Mouse (Mus musculus) hindbrain, embryonic 16.5 days (tissue): Measurements from ENCODE around the gene Cytip. TPM values are rescaled to one million over a fixed set of nuclear protein-coding genes. Genes with fewer than 3 reads are reported as not detected.
"Not testable (repeated sequence)": the region's sequence is repeated elsewhere in the genome, so short reads cannot be mapped to it uniquely, and the experiment has no call there.

Experiments
- ATAC-seq: fragments of 200-750 bp; cut with Nextera tagmentation; 2 replicates; pipeline ENCODE4 v1.8.0; 2017; ENCODE audit warnings: moderate TSS enrichment, moderate library complexity
- H3K27ac ChIP-seq: fragments of 300-500 bp; sonication (generic); 2 replicates; pipeline ENCODE4 v1.5.1; 2014; ENCODE audit warnings: low read depth, mild to moderate bottlenecking, control low read depth, low read length, moderate library complexity
- H3K27me3 ChIP-seq: fragments of 300-500 bp; sonication (generic); replicated peaks from 2 replicates; pipeline ENCODE4 v1.6.1; 2014; ENCODE audit warnings: low read length; ENCODE audit not compliant: control insufficient read depth, insufficient read depth
- H3K36me3 ChIP-seq: fragments of 300-500 bp; sonication (generic); 2 replicates; pipeline ENCODE4 v1.6.1; 2014; ENCODE audit warnings: mild to moderate bottlenecking, low read length, moderate library complexity, mixed read lengths; ENCODE audit not compliant: control insufficient read depth, insufficient read depth
- H3K4me1 ChIP-seq: fragments of 300-500 bp; sonication (generic); 2 replicates; pipeline ENCODE4 v1.6.1; 2014; ENCODE audit warnings: low read depth, low read length; ENCODE audit not compliant: control insufficient read depth, insufficient read depth
- H3K4me2 ChIP-seq: fragments of 300-500 bp; sonication (generic); 2 replicates; pipeline ENCODE4 v1.6.1; 2014; ENCODE audit warnings: mild to moderate bottlenecking, low read length, control low read depth, moderate library complexity
- H3K4me3 ChIP-seq: fragments of 300-500 bp; sonication (generic); 2 replicates; pipeline ENCODE4 v1.5.1; 2014; ENCODE audit warnings: mild to moderate bottlenecking, low read length, control low read depth, moderate library complexity
- H3K9ac ChIP-seq: fragments of 300-500 bp; sonication (generic); 2 replicates; pipeline ENCODE4 v1.6.1; 2014; ENCODE audit warnings: low read depth, mild to moderate bottlenecking, control low read depth, low read length, moderate library complexity
- H3K9me3 ChIP-seq: fragments of 300-500 bp; sonication (generic); 2 replicates; pipeline ENCODE4 v1.6.1; 2014; ENCODE audit warnings: mild to moderate bottlenecking, low read length, moderate library complexity; ENCODE audit not compliant: control insufficient read depth
- WGBS: fragments of 180-500 bp; shearing (Covaris S2); extraction: QIAGEN DNeasy Blood & Tissue Kit; methylation state at CpG from one replicate; pipeline ENCODE4 v1.1.7; 2014; 5-methylcytosine and 5-hydroxymethylcytosine counted together
- polyA plus RNA-seq: library from polyadenylated mRNA; unstranded; fragments of >200 nt; fragmentation: Nextera tagmentation; extraction: Ambion mirVana; gene quantifications from 2 replicates; pipeline ENCODE4 v1.2.1, GENCODE M21; 2015

Cytip gene
- polyA plus RNA-seq, 1 experiment from 2014 or later: 0.11 TPM

DNA sequence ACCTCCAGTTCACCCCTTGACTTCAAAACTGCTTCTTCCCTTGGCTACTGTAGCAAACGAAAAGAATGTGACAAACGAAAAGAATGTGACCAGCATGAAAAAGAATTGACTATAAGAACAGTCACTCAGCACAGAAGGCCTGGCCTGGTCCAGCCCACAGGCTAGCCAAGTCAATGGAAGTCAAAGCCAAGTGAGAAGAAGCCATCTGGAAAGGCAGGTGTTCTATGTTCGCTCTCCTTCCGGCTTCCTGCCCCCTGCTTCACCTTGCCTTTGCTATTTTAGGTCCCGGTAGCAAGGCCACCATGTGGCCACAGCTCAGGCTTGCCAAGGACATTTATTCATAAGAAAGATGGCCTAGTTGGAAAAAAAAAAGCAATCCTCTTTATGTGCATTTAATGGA is 56.7 kb downstream of the Cytip start:
- no peak overlapping the region for H3K4me2 ChIP-seq
- 88% methylated on average over 5 of the region's 5 CpGs for WGBS

DNA sequence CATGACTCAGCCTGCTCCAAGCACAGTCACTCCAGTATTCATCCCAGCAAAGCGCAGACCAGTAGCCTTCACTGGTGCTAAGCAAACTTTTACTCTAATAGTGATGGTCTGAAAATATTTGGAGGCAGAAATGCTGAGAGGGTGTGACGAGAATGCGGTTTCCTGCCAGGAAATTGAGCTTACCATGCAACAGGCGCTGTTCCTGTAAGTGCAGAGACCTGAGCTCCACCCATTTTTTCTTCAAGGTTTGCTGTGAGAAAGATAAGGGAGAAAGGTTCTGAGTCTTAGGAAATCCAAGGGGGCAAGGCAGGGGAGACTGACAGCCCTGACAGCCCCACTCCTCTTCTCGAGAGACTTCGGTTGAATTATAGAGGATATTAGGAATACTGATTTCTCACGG is 57.7 kb downstream of the Cytip start:
- no peak overlapping the region for H3K4me2 ChIP-seq
- H3K9me3 ChIP-seq: no peaks in the 10 kb centered on the region
- H3K4me3 ChIP-seq: no peak overlapping the region
- H3K4me1 ChIP-seq: no peaks in the 10 kb centered on the region
- ATAC-seq: no peak
- H3K27me3 ChIP-seq: no peaks in the 10 kb centered on the region
- H3K36me3 ChIP-seq: no peaks in the 10 kb centered on the region
- H3K27ac ChIP-seq: no peak overlapping the region
- H3K9ac ChIP-seq: no peak overlapping the region
- 93% methylated on average over 7 of the region's 7 CpGs for WGBS

More for the DNA sequence above, 56.7 kb downstream of the Cytip start:
- Histone ChIP-seq H3K9me3 (no peaks in the 10 kb centered on the region), H3K4me1 (no peaks in the 10 kb centered on the region), H3K9ac (no peak overlapping the region), H3K4me3 (no peak overlapping the region), H3K36me3 (no peaks in the 10 kb centered on the region), H3K27ac (no peak overlapping the region), H3K27me3 (no peaks in the 10 kb centered on the region)
- no peak for ATAC-seq

DNA sequence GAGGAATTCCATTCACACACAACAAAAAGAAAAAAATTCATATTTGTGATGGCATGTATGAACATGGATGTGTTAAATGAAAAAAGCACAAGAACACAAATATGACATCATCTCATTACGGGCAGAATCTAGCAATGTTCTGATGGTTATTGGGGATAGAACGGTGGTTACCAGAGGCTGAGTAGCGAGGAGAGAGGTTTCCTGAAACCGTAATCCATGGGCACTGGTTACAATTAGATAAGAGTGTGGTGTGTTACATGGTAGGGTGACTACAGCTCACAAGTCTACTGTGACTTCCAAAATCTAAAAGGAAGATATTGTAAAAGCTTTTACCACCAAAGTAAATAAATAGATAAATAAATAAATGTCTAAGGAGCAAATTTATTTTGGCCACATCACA is 58.8 kb downstream of the Cytip start:
- WGBS: 98% methylated on average over 4 of the region's 4 CpGs
- Histone ChIP-seq H3K4me3 (no peak overlapping the region), H3K4me2 (no peak overlapping the region), H3K9me3 (no peaks in the 10 kb centered on the region), H3K27me3 (no peaks in the 10 kb centered on the region), H3K36me3 (no peaks in the 10 kb centered on the region), H3K4me1 (no peaks in the 10 kb centered on the region), H3K27ac (no peak overlapping the region), H3K9ac (no peak overlapping the region)
- ATAC-seq: no peak

DNA sequence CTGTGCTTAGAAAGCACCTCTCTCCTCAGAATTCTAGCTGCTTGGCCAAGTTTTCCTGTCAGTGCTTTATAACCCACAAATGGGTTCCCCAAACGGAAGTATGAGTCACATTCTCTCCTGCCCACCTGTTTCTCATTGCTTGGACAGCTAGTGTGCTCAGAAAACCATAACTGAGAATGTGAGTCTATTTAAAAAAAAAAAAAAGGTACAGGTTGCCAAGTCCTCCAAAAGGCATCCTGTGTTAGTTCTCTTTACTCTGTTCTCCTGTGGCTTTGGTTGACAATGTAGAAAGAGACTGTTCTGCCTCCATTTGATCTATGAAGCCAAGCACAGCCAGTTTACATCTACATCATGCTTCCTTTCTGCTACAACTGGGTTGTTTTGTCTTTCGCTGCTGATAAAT is 60.3 kb downstream of the Cytip start:
- H3K4me1 ChIP-seq: no peaks in the 10 kb centered on the region

DNA sequence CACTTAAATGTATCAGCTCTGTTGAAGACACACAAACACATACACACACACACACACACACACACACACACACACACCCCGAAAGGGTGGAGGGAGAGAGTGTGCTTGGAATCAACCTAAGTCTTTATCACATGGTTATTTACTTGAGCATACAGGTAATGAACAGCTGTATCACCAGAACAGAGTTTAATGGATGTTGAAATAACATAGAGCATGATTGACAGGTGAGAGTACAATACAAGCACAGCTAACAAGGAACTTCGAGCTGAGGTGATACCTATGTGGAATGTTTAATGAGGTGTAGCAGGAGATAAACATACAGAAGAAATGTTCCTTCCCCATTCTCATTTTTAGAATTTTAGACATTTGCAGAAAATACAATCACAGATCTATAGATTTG is 62.7 kb downstream of the Cytip start:
- Histone ChIP-seq H3K36me3 (no peaks in the 10 kb centered on the region), H3K27ac (no peak overlapping the region), H3K4me2 (no peak overlapping the region), H3K4me1 (no peaks in the 10 kb centered on the region), H3K9ac (no peak overlapping the region), H3K4me3 (no peak overlapping the region), H3K9me3 (no peaks in the 10 kb centered on the region), H3K27me3 (no peaks in the 10 kb centered on the region)
- 76% methylated on average over 2 of the region's 2 CpGs for WGBS
- no peak for ATAC-seq

More for the DNA sequence above, 60.3 kb downstream of the Cytip start:
- H3K27ac ChIP-seq: no peak overlapping the region
- H3K4me2 ChIP-seq: no peak overlapping the region
- no peak overlapping the region for H3K9ac ChIP-seq
- H3K9me3 ChIP-seq: no peaks in the 10 kb centered on the region
- 79% methylated on average over 2 of the region's 2 CpGs for WGBS
- H3K36me3 ChIP-seq: no peaks in the 10 kb centered on the region
- no peaks in the 10 kb centered on the region for H3K27me3 ChIP-seq
- no peak overlapping the region for H3K4me3 ChIP-seq
- ATAC-seq: no peak

DNA sequence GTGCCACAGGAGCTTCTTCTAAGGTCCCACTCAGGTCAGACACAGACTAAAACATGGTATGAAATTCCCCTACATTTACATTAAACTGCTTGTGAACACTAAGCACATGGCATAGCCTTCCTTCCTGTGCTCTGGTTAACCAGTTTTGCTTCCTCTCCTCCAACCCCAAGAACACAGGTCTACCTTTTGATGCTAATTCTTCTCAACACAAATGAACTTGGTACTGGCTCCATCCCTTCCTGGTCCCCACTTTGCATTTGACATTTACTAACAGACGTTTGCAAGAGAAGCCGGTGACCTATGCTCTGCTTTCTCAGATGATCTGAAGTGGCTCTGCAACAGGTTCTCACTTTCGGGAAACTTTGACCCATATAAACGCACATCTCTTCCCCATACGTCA is 65.4 kb downstream of the Cytip start:
- Histone ChIP-seq H3K27ac (no peak overlapping the region), H3K4me1 (no peaks in the 10 kb centered on the region), H3K9me3 (no peaks in the 10 kb centered on the region), H3K27me3 (no peaks in the 10 kb centered on the region), H3K4me2 (no peak overlapping the region), H3K4me3 (no peak overlapping the region), H3K9ac (no peak overlapping the region), H3K36me3 (no peaks in the 10 kb centered on the region)
- 88% methylated on average over 5 of the region's 5 CpGs for WGBS
- no peak for ATAC-seq

DNA sequence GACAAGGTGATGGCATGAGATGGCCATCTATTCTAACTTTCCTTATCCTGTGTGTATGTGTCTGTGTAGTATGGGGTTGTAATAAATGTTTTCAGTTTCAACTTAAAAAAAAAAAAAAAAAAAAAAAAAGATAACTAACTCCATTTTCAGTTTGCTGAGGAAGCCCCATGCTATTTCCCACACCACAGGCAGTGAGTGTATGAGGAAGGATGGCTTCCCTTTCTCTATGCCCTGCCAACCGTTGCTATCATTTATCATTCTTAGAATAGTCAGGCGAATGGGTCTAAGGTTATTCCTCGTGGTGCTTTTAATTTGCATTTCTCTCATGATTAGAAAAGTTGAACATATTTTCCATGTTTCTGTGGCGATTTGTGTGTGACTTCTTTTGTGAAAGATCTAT is 84.2 kb downstream of the Cytip start:
- Histone ChIP-seq H3K9me3 (no peaks in the 10 kb centered on the region), H3K27ac (no peak overlapping the region), H3K36me3 (no peaks in the 10 kb centered on the region), H3K4me1 (no peaks in the 10 kb centered on the region), H3K9ac (no peak overlapping the region), H3K27me3 (no peaks in the 10 kb centered on the region), H3K4me2 (no peak overlapping the region), H3K4me3 (no peak overlapping the region)
- 57% methylated on average over 4 of the region's 4 CpGs for WGBS
- ATAC-seq: no peak

DNA sequence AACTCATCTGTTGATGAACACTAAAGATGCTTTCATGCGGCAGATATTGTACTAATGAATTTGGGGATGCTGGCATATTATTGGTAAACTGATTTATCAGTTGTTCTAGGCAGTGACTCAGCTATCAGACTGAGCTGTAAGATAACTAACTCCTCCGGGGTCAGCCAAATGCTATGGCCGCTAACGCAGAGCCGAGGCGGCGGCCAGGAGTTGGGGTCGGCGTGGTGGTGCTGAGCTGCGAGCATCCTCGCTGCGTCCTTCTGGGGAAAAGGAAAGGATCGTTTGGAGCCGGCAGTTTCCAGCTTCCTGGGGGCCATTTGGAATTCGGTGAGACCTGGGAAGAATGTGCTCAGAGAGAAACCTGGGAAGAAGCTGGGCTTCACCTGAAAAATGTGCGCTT is 87.4 kb downstream of the Cytip start:
- not testable (repeated sequence) for H3K27me3 ChIP-seq, ATAC-seq, H3K4me1 ChIP-seq, H3K9ac ChIP-seq, H3K4me3 ChIP-seq, H3K4me2 ChIP-seq, H3K9me3 ChIP-seq, H3K36me3 ChIP-seq, H3K27ac ChIP-seq
- 92% methylated on average over 11 of the region's 16 CpGs for WGBS

DNA sequence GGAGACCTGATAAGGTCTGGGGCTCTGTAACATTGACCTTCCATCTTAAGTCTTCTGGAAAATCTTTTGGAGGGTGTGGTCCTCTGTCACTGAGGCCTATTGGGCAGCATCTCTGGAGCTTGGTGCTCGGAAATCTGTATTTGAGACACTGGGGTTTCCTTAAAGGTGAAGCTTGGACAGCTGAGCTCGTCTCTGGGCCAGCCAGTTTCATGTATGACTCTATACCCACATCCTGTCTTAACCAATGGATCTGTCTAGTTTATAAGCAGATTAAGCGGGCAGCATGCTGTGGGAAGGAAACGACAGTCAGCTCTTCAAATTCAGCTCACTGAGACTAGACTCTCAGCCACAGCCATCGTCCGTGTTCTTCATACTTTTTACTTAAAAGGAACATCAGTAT is 88.3 kb downstream of the Cytip start:
- H3K4me3 ChIP-seq: no peak overlapping the region
- H3K9me3 ChIP-seq: no peaks in the 10 kb centered on the region
- ATAC-seq: no peak
- no peak overlapping the region for H3K4me2 ChIP-seq
- no peak overlapping the region for H3K9ac ChIP-seq
- 89% methylated on average over 6 of the region's 6 CpGs for WGBS
- no peaks in the 10 kb centered on the region for H3K4me1 ChIP-seq
- no peaks in the 10 kb centered on the region for H3K36me3 ChIP-seq
- no peaks in the 10 kb centered on the region for H3K27me3 ChIP-seq
- no peak overlapping the region for H3K27ac ChIP-seq

DNA sequence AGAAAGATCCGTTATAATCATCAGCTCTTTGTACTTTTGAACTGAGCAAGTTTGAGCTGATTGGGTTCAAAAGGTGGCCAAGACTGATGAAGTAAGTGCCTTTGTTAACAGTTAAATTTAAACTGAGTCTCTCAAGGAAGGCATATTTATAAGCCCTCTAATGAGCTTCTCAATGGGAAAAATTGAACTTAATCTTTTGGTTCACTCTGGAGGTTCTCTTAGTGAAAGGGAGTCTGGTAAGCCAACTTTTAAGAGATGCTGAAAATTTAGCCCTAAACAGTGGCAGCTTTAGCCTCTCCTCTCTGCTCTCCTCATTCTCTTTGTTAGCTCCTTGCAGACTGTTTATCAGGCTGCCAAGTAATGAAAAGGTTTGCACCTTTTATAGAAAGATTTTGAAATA is 100.5 kb downstream of the Cytip start:
- Histone ChIP-seq H3K36me3 (no peaks in the 10 kb centered on the region), H3K9me3 (no peaks in the 10 kb centered on the region), H3K27ac (no peak overlapping the region), H3K4me3 (no peak overlapping the region), H3K9ac (no peak overlapping the region), H3K4me1 (no peaks in the 10 kb centered on the region), H3K4me2 (no peak overlapping the region), H3K27me3 (no peaks in the 10 kb centered on the region)
- 52% methylated on average over 1 of the region's 1 CpGs for WGBS
- no peak for ATAC-seq
